Mouse (Mus musculus): ENCODE results near the gene Clcn5. TPM values are rescaled to one million over a fixed set of nuclear protein-coding genes. Genes with fewer than 3 reads are reported as not detected.

Gene Clcn5
- polyA plus RNA-seq, 1 experiment from 2014 or later, result 12.0 TPM

- Histone ChIP-seq H3K4me1 (replicated peaks; ENCODE audit: control insufficient read depth, insufficient read depth, low read length) (no peaks in the 10 kb centered on the region), H3K9me3 (ENCODE audit: control insufficient read depth, low read length) (no peaks in the 10 kb centered on the region), H3K4me3 (ENCODE audit: low read depth, low read length) (no peak overlapping the region), H3K27me3 (ENCODE audit: control insufficient read depth, insufficient read depth, low read length) (no peaks in the 10 kb centered on the region), H3K36me3 (ENCODE audit: control insufficient read depth, insufficient read depth, low read length) (no peaks in the 10 kb centered on the region), H3K27ac (ENCODE audit: low read depth, low read length) (no peak overlapping the region), H3K9ac (ENCODE audit: low read depth, low read length) (no peak overlapping the region), H3K4me2 (replicated peaks; ENCODE audit: low read depth, low read length) (no peak overlapping the region)
- WGBS, result 85% methylated on average over 3 of the region's 3 CpGs
- DNase-seq (ENCODE audit: low spot score) (no peak), ATAC-seq (ENCODE audit: low FRiP score) (no peak)
Measured at GRCm38 (mm10) chrX:7259718-7260117, 59.4 kb downstream of the Clcn5 start.

- no peak overlapping the region for H3K4me3 ChIP-seq (ENCODE audit: low read depth, low read length)
- H3K9me3 ChIP-seq (ENCODE audit: control insufficient read depth, low read length), result no peaks in the 10 kb centered on the region
- H3K27ac ChIP-seq (ENCODE audit: low read depth, low read length), result no peak overlapping the region
- H3K9ac ChIP-seq (ENCODE audit: low read depth, low read length), result no peak overlapping the region
- H3K4me2 ChIP-seq (replicated peaks; ENCODE audit: low read depth, low read length), result no peak overlapping the region
- DNase-seq (ENCODE audit: low spot score) (no peak), ATAC-seq (ENCODE audit: low FRiP score) (no peak)
- H3K4me1 ChIP-seq (replicated peaks; ENCODE audit: control insufficient read depth, insufficient read depth, low read length), result no peaks in the 10 kb centered on the region
- WGBS, result 90% methylated on average over 3 of the region's 3 CpGs
- H3K27me3 ChIP-seq (ENCODE audit: control insufficient read depth, insufficient read depth, low read length), result no peaks in the 10 kb centered on the region
- no peaks in the 10 kb centered on the region for H3K36me3 ChIP-seq (ENCODE audit: control insufficient read depth, insufficient read depth, low read length)
Measured at GRCm38 (mm10) chrX:7256022-7256421, 63.1 kb downstream of the Clcn5 start.

GRCm38 (mm10) chrX:7204099-7204498 lies 115.1 kb downstream of the Clcn5 start:
- DNase-seq (ENCODE audit: low spot score) (no peak), ATAC-seq (ENCODE audit: low FRiP score) (no peak)
- no peak overlapping the region for H3K4me2 ChIP-seq (replicated peaks; ENCODE audit: low read depth, low read length)
- no peak overlapping the region for H3K4me3 ChIP-seq (ENCODE audit: low read depth, low read length)
- H3K27me3 ChIP-seq (ENCODE audit: control insufficient read depth, insufficient read depth, low read length), result no peaks in the 10 kb centered on the region
- H3K4me1 ChIP-seq (replicated peaks; ENCODE audit: control insufficient read depth, insufficient read depth, low read length), result no peaks in the 10 kb centered on the region
- WGBS, result 84% methylated on average over 5 of the region's 5 CpGs
- no peaks in the 10 kb centered on the region for H3K9me3 ChIP-seq (ENCODE audit: control insufficient read depth, low read length)
- H3K9ac ChIP-seq (ENCODE audit: low read depth, low read length), result no peak overlapping the region
- H3K36me3 ChIP-seq (ENCODE audit: control insufficient read depth, insufficient read depth, low read length), result no peaks in the 10 kb centered on the region
- no peak overlapping the region for H3K27ac ChIP-seq (ENCODE audit: low read depth, low read length)

GRCm38 (mm10) chrX:7203535-7203934 lies 115.6 kb downstream of the Clcn5 start:
- Histone ChIP-seq H3K9me3 (ENCODE audit: control insufficient read depth, low read length) (no peaks in the 10 kb centered on the region), H3K9ac (ENCODE audit: low read depth, low read length) (no peak overlapping the region), H3K27me3 (ENCODE audit: control insufficient read depth, insufficient read depth, low read length) (no peaks in the 10 kb centered on the region), H3K4me3 (ENCODE audit: low read depth, low read length) (no peak overlapping the region), H3K27ac (ENCODE audit: low read depth, low read length) (no peak overlapping the region), H3K4me2 (replicated peaks; ENCODE audit: low read depth, low read length) (no peak overlapping the region), H3K4me1 (replicated peaks; ENCODE audit: control insufficient read depth, insufficient read depth, low read length) (no peaks in the 10 kb centered on the region), H3K36me3 (ENCODE audit: control insufficient read depth, insufficient read depth, low read length) (no peaks in the 10 kb centered on the region)
- ATAC-seq (ENCODE audit: low FRiP score) (no peak), DNase-seq (ENCODE audit: low spot score) (no peak)
- 89% methylated on average over 3 of the region's 3 CpGs for WGBS

- H3K4me2 ChIP-seq (replicated peaks; ENCODE audit: low read depth, low read length), result no peak overlapping the region
- no peaks in the 10 kb centered on the region for H3K9me3 ChIP-seq (ENCODE audit: control insufficient read depth, low read length)
- H3K27ac ChIP-seq (ENCODE audit: low read depth, low read length), result no peak overlapping the region
- DNase-seq (ENCODE audit: low spot score) (no peak), ATAC-seq (ENCODE audit: low FRiP score) (no peak)
- 53% methylated on average over 1 of the region's 1 CpGs for WGBS
- H3K4me1 ChIP-seq (replicated peaks; ENCODE audit: control insufficient read depth, insufficient read depth, low read length), result no peaks in the 10 kb centered on the region
- H3K9ac ChIP-seq (ENCODE audit: low read depth, low read length), result no peak overlapping the region
- no peaks in the 10 kb centered on the region for H3K36me3 ChIP-seq (ENCODE audit: control insufficient read depth, insufficient read depth, low read length)
- H3K27me3 ChIP-seq (ENCODE audit: control insufficient read depth, insufficient read depth, low read length), result no peaks in the 10 kb centered on the region
- H3K4me3 ChIP-seq (ENCODE audit: low read depth, low read length), result no peak overlapping the region
Measured at GRCm38 (mm10) chrX:7197833-7198232, 121.3 kb downstream of the Clcn5 start.

- no peak for ATAC-seq (ENCODE audit: low FRiP score)
- Histone ChIP-seq H3K27ac (ENCODE audit: low read depth, low read length) (no peak overlapping the region), H3K27me3 (ENCODE audit: control insufficient read depth, insufficient read depth, low read length) (no peaks in the 10 kb centered on the region), H3K4me3 (ENCODE audit: low read depth, low read length) (no peak overlapping the region), H3K4me2 (replicated peaks; ENCODE audit: low read depth, low read length) (no peak overlapping the region), H3K9me3 (ENCODE audit: control insufficient read depth, low read length) (no peaks in the 10 kb centered on the region), H3K4me1 (replicated peaks; ENCODE audit: control insufficient read depth, insufficient read depth, low read length) (no peaks in the 10 kb centered on the region), H3K36me3 (ENCODE audit: control insufficient read depth, insufficient read depth, low read length) (no peaks in the 10 kb centered on the region), H3K9ac (ENCODE audit: low read depth, low read length) (no peak overlapping the region)
- WGBS, result 92% methylated on average over 4 of the region's 4 CpGs
- DNase-seq (ENCODE audit: low spot score), result no peak
Measured at GRCm38 (mm10) chrX:7190816-7191215, 128.3 kb downstream of the Clcn5 start.

GRCm38 (mm10) chrX:7188311-7188807 lies 130.8 kb downstream of the Clcn5 start:
- peak; percentile 93 for ATAC-seq (ENCODE audit: low FRiP score)
- Histone ChIP-seq H3K9ac (ENCODE audit: low read depth, low read length) (peak overlapping the region; percentile 49), H3K9me3 (ENCODE audit: control insufficient read depth, low read length) (no peaks in the 10 kb centered on the region), H3K4me2 (replicated peaks; ENCODE audit: low read depth, low read length) (peak overlapping the region; percentile 40), H3K4me1 (replicated peaks; ENCODE audit: control insufficient read depth, insufficient read depth, low read length) (no peaks in the 10 kb centered on the region), H3K4me3 (ENCODE audit: low read depth, low read length) (peak overlapping the region; percentile 37), H3K27ac (ENCODE audit: low read depth, low read length) (peak overlapping the region; percentile 65), H3K27me3 (ENCODE audit: control insufficient read depth, insufficient read depth, low read length) (no peaks in the 10 kb centered on the region), H3K36me3 (ENCODE audit: control insufficient read depth, insufficient read depth, low read length) (no peaks in the 10 kb centered on the region)
- peak; percentile 66 for DNase-seq (ENCODE audit: low spot score)
- 16% methylated on average over 17 of the region's 17 CpGs for WGBS

GRCm38 (mm10) chrX:7187455-7188310 lies 131.5 kb downstream of the Clcn5 start:
- Histone ChIP-seq H3K9ac (ENCODE audit: low read depth, low read length) (peak overlapping the region; percentile 49), H3K27ac (ENCODE audit: low read depth, low read length) (peak overlapping the region; percentile 65), H3K4me2 (replicated peaks; ENCODE audit: low read depth, low read length) (peak overlapping the region; percentile 40), H3K27me3 (ENCODE audit: control insufficient read depth, insufficient read depth, low read length) (no peaks in the 10 kb centered on the region), H3K4me3 (ENCODE audit: low read depth, low read length) (peak overlapping the region; percentile 37), H3K4me1 (replicated peaks; ENCODE audit: control insufficient read depth, insufficient read depth, low read length) (no peaks in the 10 kb centered on the region), H3K9me3 (ENCODE audit: control insufficient read depth, low read length) (no peaks in the 10 kb centered on the region), H3K36me3 (ENCODE audit: control insufficient read depth, insufficient read depth, low read length) (no peaks in the 10 kb centered on the region)
- 27% methylated on average over 10 of the region's 10 CpGs for WGBS
- peak; percentile 33; the same call in 1 of the 2 replicates for ATAC-seq (ENCODE audit: low FRiP score)
- DNase-seq (ENCODE audit: low spot score), result peak; percentile 25

- WGBS, result 89% methylated on average over 5 of the region's 5 CpGs
- no peak for ATAC-seq (ENCODE audit: low FRiP score)
- no peak overlapping the region for H3K4me3 ChIP-seq (ENCODE audit: low read depth, low read length)
Measured at GRCm38 (mm10) chrX:7170156-7170555, 149.0 kb downstream of the Clcn5 start.

More at GRCm38 (mm10) chrX:7170156-7170555, 149.0 kb downstream of the Clcn5 start:
- H3K27ac ChIP-seq (ENCODE audit: low read depth, low read length), result no peak overlapping the region
- DNase-seq (ENCODE audit: low spot score), result no peak
- no peaks in the 10 kb centered on the region for H3K9me3 ChIP-seq (ENCODE audit: control insufficient read depth, low read length)
- H3K36me3 ChIP-seq (ENCODE audit: control insufficient read depth, insufficient read depth, low read length), result no peaks in the 10 kb centered on the region
- H3K27me3 ChIP-seq (ENCODE audit: control insufficient read depth, insufficient read depth, low read length), result no peaks in the 10 kb centered on the region
- no peaks in the 10 kb centered on the region for H3K4me1 ChIP-seq (replicated peaks; ENCODE audit: control insufficient read depth, insufficient read depth, low read length)
- H3K4me2 ChIP-seq (replicated peaks; ENCODE audit: low read depth, low read length), result no peak overlapping the region
- no peak overlapping the region for H3K9ac ChIP-seq (ENCODE audit: low read depth, low read length)

All from hindbrain, embryonic 11.5 days (tissue).